16 mouse cellular contexts compared by ENCODE assay signal in the genomic region with DNA sequence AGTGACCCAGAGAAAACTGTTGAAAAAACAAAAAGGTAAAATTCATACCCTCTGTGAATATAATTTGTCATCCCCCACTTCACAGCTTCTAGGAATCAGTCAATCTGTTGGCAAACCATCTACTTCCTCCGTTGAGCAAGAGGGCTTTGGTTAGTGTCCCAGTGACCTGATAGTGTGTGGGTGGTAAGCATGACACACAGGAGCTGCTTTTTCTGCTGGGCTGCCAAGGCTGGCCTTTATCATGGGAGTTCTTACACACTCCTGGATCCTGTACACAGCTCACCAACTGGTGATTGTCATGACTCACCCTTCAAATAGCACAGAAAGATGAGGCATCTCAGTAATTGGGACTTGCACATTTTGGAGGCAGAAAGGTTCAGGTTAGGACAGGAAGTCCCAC. TPM values are rescaled to one million over a fixed set of nuclear protein-coding genes. Genes with fewer than 3 reads are reported as not detected.
DNase-seq lines count a peak whose midpoint lies in the region; ATAC-seq lines count a peak whose summit lies in the region.
"Had no signal": no experiment of that assay in that cellular context is flagged by ENCODE, and none has a peak within 500 bp of the region (broad histone marks: within the 10 kb centered on the region; RNA-seq: fewer than 3 reads in every experiment).

Pate1 (minus strand) TSS at position 378 of the 400 bp plus-strand sequence.

- peak; percentile 89 for ATAC-seq in frontal cortex, adult (ENCODE audit: low TSS enrichment)
- ATAC-seq: CD4-positive, CD25-positive, alpha-beta regulatory T cell, adult 4 months; forebrain, embryonic 13.5 days had no signal

- no peak for DNase-seq in frontal cortex, postnatal 25 days (ENCODE audit: low spot score in 2 of 2)
- peak; percentile 17 for DNase-seq in right cerebral cortex, adult 18-20 months
- no peak for DNase-seq in right cerebral cortex, postnatal 10 days (ENCODE audit: low spot score in 2 of 2)
- DNase-seq in fibroblast of lung, adult 2 months (ENCODE audit: low read depth): peak; percentile 51
- DNase-seq in gastrocnemius, postnatal 4 days (ENCODE audit: low spot score in 2 of 2): no peak
- DNase-seq in spleen, postnatal 4 days (ENCODE audit: low spot score in 2 of 2): no peak
- no peak for DNase-seq in spleen, adult 18-20 months
- DNase-seq: cerebellum, adult 8-10 months; gastrocnemius, adult 2 months; kidney, adult 18-20 months; midbrain, embryonic 14.5 days had no signal

RNA-seq across cellular contexts. Expression of gene Pate1, which starts in this region (rescaled TPM):
- total RNA-seq in gastrocnemius, postnatal 4 days (2021): not detected
- total RNA-seq: gastrocnemius, adult 2 months; left cerebral cortex, postnatal 25 days; liver, adult 2 months had no signal

Comparison
In these comparisons a context has a peak if more than half of its experiments do, and no peak if none do; other contexts are left out.
1. DNase-seq: peak in right cerebral cortex, adult 18-20 months (single experiment) and fibroblast of lung, adult 2 months (single experiment); none in frontal cortex, postnatal 25 days (0 of 2), right cerebral cortex, postnatal 10 days (0 of 2), gastrocnemius, postnatal 4 days (0 of 2), spleen, postnatal 4 days (0 of 2) and spleen, adult 18-20 months (0 of 2).